Mouse (Mus musculus) layer of hippocampus, postnatal 14 days (tissue): ENCODE data around the gene Glipr1l2. TPM values are rescaled to one million over a fixed set of nuclear protein-coding genes. Genes with fewer than 3 reads are reported as not detected.
"Not testable (repeated sequence)": the region's sequence is repeated elsewhere in the genome, so short reads cannot be mapped to it uniquely, and the experiment has no call there.

Experiments
- DNase-seq, 2 experiments: peaks; one replicate each; pipeline ENCODE4 v3.0.0; 2021 to 2022; ENCODE audit warnings: low spot score in 2 of 2, mixed read lengths in 1 of 2
- long read RNA-seq, 2 experiments: library from polyadenylated mRNA; stranded (forward); transcript quantifications; one replicate each; pipeline ENCODE4 v2.0.0; 2021
- total RNA-seq, 2 experiments: library from RNA; stranded (reverse); gene quantifications; 2 replicates each; pipeline ENCODE4 v1.2.3; 2021

The Glipr1l2 gene
- not detected for total RNA-seq
- long read RNA-seq, experiment 1, result 0 reads
- long read RNA-seq, experiment 2, result 0 reads

GRCm38 (mm10) chr10:112083157-112083556 is at the start of gene Glipr1l2:
Gene Glipr1l2 (plus strand): TSS chr10:112083354.
- no peak for DNase-seq

GRCm38 (mm10) chr10:112043523-112043922 is 39.6 kb upstream of the Glipr1l2 start:
- DNase-seq, result not testable (repeated sequence)

GRCm38 (mm10) chr10:112044283-112044682 is 38.9 kb upstream of the Glipr1l2 start:
- DNase-seq, result not testable (repeated sequence)

- DNase-seq, result no peak
These were observed 31.9 kb upstream of the Glipr1l2 start for GRCm38 (mm10) chr10:112051220-112051619.

GRCm38 (mm10) chr10:112051956-112052355 is 31.2 kb upstream of the Glipr1l2 start:
- not testable (repeated sequence) for DNase-seq

- peak; percentile 79 to 89 for DNase-seq
These were observed 23.2 kb upstream of the Glipr1l2 start, which contains the start of gene Glipr1l1 for GRCm38 (mm10) chr10:112059702-112060582. Gene Glipr1l1 (plus strand): TSS chr10:112060189.

GRCm38 (mm10) chr10:112060583-112060934 is 22.6 kb upstream of the Glipr1l2 start:
- not testable (repeated sequence) for DNase-seq

GRCm38 (mm10) chr10:112080044-112080443 is 3.1 kb upstream of the Glipr1l2 start:
- DNase-seq, result no peak

- peak; percentile 40 to 44 for DNase-seq
These were observed 22.6 kb downstream of the Glipr1l2 start for GRCm38 (mm10) chr10:112105785-112106184.

- DNase-seq, result no peak
These were observed 27.2 kb downstream of the Glipr1l2 start for GRCm38 (mm10) chr10:112110401-112110800.

GRCm38 (mm10) chr10:112125090-112125489 is 41.9 kb downstream of the Glipr1l2 start:
- not testable (repeated sequence) for DNase-seq

GRCm38 (mm10) chr10:112127682-112128230 is 44.6 kb downstream of the Glipr1l2 start:
- not testable (repeated sequence) for DNase-seq

- DNase-seq, result no peak
These were observed 49.0 kb downstream of the Glipr1l2 start for GRCm38 (mm10) chr10:112132194-112132593.

- DNase-seq, result peak; percentile 40 to 67
These were observed 55.1 kb downstream of the Glipr1l2 start for GRCm38 (mm10) chr10:112138050-112138870.

GRCm38 (mm10) chr10:112138871-112139430 is 55.8 kb downstream of the Glipr1l2 start:
- DNase-seq, result no peak

- DNase-seq, result no peak
These were observed 56.7 kb downstream of the Glipr1l2 start for GRCm38 (mm10) chr10:112139834-112140233.

Other genes starting within 250 kb of the Glipr1l2 start
- gene Krr1, start 110.7 kb upstream of the Glipr1l2 start, total RNA-seq, result 10 to 100 TPM; 27.5 to 31.7 TPM
- gene Glipr1, start 80.7 kb upstream of the Glipr1l2 start, total RNA-seq, result 1 to 10 TPM; 1.6 to 2.1 TPM
- gene Glipr1l1, start 23.2 kb upstream of the Glipr1l2 start, total RNA-seq, result not detected
- gene Glipr1l3, start 77.0 kb downstream of the Glipr1l2 start, total RNA-seq, result not detected
- gene Caps2, start 80.3 kb downstream of the Glipr1l2 start, total RNA-seq, result under 1 TPM; 0.48 TPM
- 10 to 100 TPM; 65.5 to 72.4 TPM for gene Kcnc2, start 187.8 kb downstream of the Glipr1l2 start, total RNA-seq